Mouse (Mus musculus): ENCODE results near the gene Ppp1r27. TPM values are rescaled to one million over a fixed set of nuclear protein-coding genes. Genes with fewer than 3 reads are reported as not detected.
"Not testable (repeated sequence)": the region's sequence is repeated elsewhere in the genome, so short reads cannot be mapped to it uniquely, and the experiment has no call there.

The Ppp1r27 gene
- polyA plus RNA-seq, 1 experiment, result not detected

GRCm38 (mm10) chr11:120518558-120518957, 32.4 kb downstream of the Ppp1r27 start:
- no peak for DNase-seq (ENCODE audit: extremely low spot score in 1 of 2, low spot score in 1 of 2)

- peak; percentile 85 to 91 for DNase-seq (ENCODE audit: extremely low spot score in 1 of 2, low spot score in 1 of 2)
These were observed 32.9 kb downstream of the Ppp1r27 start for GRCm38 (mm10) chr11:120518027-120518426.

- DNase-seq (ENCODE audit: extremely low spot score in 1 of 2, low spot score in 1 of 2), result no peak
These were observed 33.8 kb downstream of the Ppp1r27 start for GRCm38 (mm10) chr11:120517147-120517546.

- peak; percentile 36 to 94 for DNase-seq (ENCODE audit: extremely low spot score in 1 of 2, low spot score in 1 of 2)
These were observed 35.3 kb downstream of the Ppp1r27 start for GRCm38 (mm10) chr11:120515611-120516010.

GRCm38 (mm10) chr11:120514262-120514661, 36.7 kb downstream of the Ppp1r27 start:
- not testable (repeated sequence) for DNase-seq (ENCODE audit: extremely low spot score in 1 of 2, low spot score in 1 of 2)

GRCm38 (mm10) chr11:120512790-120513453, 38.0 kb downstream of the Ppp1r27 start:
- no peak for DNase-seq (ENCODE audit: extremely low spot score in 1 of 2, low spot score in 1 of 2)

GRCm38 (mm10) chr11:120510375-120511030, 40.4 kb downstream of the Ppp1r27 start:
- no peak for DNase-seq (ENCODE audit: extremely low spot score in 1 of 2, low spot score in 1 of 2)

GRCm38 (mm10) chr11:120509940-120510339, 41.0 kb downstream of the Ppp1r27 start:
- no peak for DNase-seq (ENCODE audit: extremely low spot score in 1 of 2, low spot score in 1 of 2)

- DNase-seq (ENCODE audit: extremely low spot score in 1 of 2, low spot score in 1 of 2), result no peak
These were observed 42.6 kb downstream of the Ppp1r27 start for GRCm38 (mm10) chr11:120508290-120508870.

- DNase-seq (ENCODE audit: extremely low spot score in 1 of 2, low spot score in 1 of 2), result no peak
These were observed 43.2 kb downstream of the Ppp1r27 start for GRCm38 (mm10) chr11:120507611-120508289.

GRCm38 (mm10) chr11:120506899-120507298, 44.0 kb downstream of the Ppp1r27 start:
- no peak for DNase-seq (ENCODE audit: extremely low spot score in 1 of 2, low spot score in 1 of 2)

GRCm38 (mm10) chr11:120505661-120506060, 45.3 kb downstream of the Ppp1r27 start:
- no peak for DNase-seq (ENCODE audit: extremely low spot score in 1 of 2, low spot score in 1 of 2)

- no peak for DNase-seq (ENCODE audit: extremely low spot score in 1 of 2, low spot score in 1 of 2)
These were observed 49.2 kb downstream of the Ppp1r27 start for GRCm38 (mm10) chr11:120501701-120502100.

- DNase-seq (ENCODE audit: extremely low spot score in 1 of 2, low spot score in 1 of 2), result no peak
These were observed 49.9 kb downstream of the Ppp1r27 start for GRCm38 (mm10) chr11:120501018-120501417.

- no peak for DNase-seq (ENCODE audit: extremely low spot score in 1 of 2, low spot score in 1 of 2)
These were observed 50.6 kb downstream of the Ppp1r27 start for GRCm38 (mm10) chr11:120500357-120500756.

Other genes with a start within 250 kb of the Ppp1r27 start
- 1,138 and 1,210 TPM in 2 replicates for gene Actg1, start 202.6 kb downstream of the Ppp1r27 start, polyA plus RNA-seq (2012; rRNA removed)
- 0.67 and 0.82 TPM in 2 replicates for gene Fscn2, start 189.6 kb downstream of the Ppp1r27 start, polyA plus RNA-seq (2012; rRNA removed)
- gene Faap100, start 172.4 kb downstream of the Ppp1r27 start, polyA plus RNA-seq (2012; rRNA removed), result 27.6 and 27.8 TPM in 2 replicates
- 52.9 and 60.2 TPM in 2 replicates for gene Nploc4, start 113.4 kb downstream of the Ppp1r27 start, polyA plus RNA-seq (2012; rRNA removed)
- gene Tspan10, start 108.5 kb downstream of the Ppp1r27 start, polyA plus RNA-seq (2012; rRNA removed), result 0.54 and 0.61 TPM in 2 replicates
- gene Pde6g, start 97.6 kb downstream of the Ppp1r27 start, polyA plus RNA-seq (2012; rRNA removed), result 0.82 and 0.84 TPM in 2 replicates
- gene Oxld1, start 93.1 kb downstream of the Ppp1r27 start, polyA plus RNA-seq (2012; rRNA removed), result 14.3 and 15.4 TPM in 2 replicates
- 26.5 and 29.8 TPM in 2 replicates for gene Ccdc137, start 93.0 kb downstream of the Ppp1r27 start, polyA plus RNA-seq (2012; rRNA removed)
- gene Arl16, start 83.5 kb downstream of the Ppp1r27 start, polyA plus RNA-seq (2012; rRNA removed), result 48.0 and 52.0 TPM in 2 replicates
- 94.2 TPM in 2 replicates for gene Mrpl12, start 66.5 kb downstream of the Ppp1r27 start, polyA plus RNA-seq (2012; rRNA removed)
- gene Slc25a10, start 59.3 kb downstream of the Ppp1r27 start, polyA plus RNA-seq (2012; rRNA removed), result 30.6 and 35.8 TPM in 2 replicates
- 0.42 and 0.54 TPM in 2 replicates for gene Gcgr, start 20.4 kb downstream of the Ppp1r27 start, polyA plus RNA-seq (2012; rRNA removed)
- 153 and 174 TPM in 2 replicates for gene Mcrip1, start 1.4 kb downstream of the Ppp1r27 start, polyA plus RNA-seq (2012; rRNA removed)
- gene P4hb, start 22.1 kb upstream of the Ppp1r27 start, polyA plus RNA-seq (2012; rRNA removed), result 103 and 109 TPM in 2 replicates
- 408 and 428 TPM in 2 replicates for gene Arhgdia, start 30.5 kb upstream of the Ppp1r27 start, polyA plus RNA-seq (2012; rRNA removed)
- 46.3 and 53.0 TPM in 2 replicates for gene Alyref, start 47.2 kb upstream of the Ppp1r27 start, polyA plus RNA-seq (2012; rRNA removed)
- gene Anapc11, start 47.3 kb upstream of the Ppp1r27 start, polyA plus RNA-seq (2012; rRNA removed), result 143 and 170 TPM in 2 replicates
- gene Npb, start 57.3 kb upstream of the Ppp1r27 start, polyA plus RNA-seq (2012; rRNA removed), result 0.84 and 1.2 TPM in 2 replicates
- 252 and 254 TPM in 2 replicates for gene Pcyt2, start 66.8 kb upstream of the Ppp1r27 start, polyA plus RNA-seq (2012; rRNA removed)
- gene Sirt7, start 74.1 kb upstream of the Ppp1r27 start, polyA plus RNA-seq (2012; rRNA removed), result 99.4 and 101 TPM in 2 replicates
- gene Mafg, start 82.5 kb upstream of the Ppp1r27 start, polyA plus RNA-seq (2012; rRNA removed), result 79.9 and 84.5 TPM in 2 replicates
- gene Pycr1, start 92.6 kb upstream of the Ppp1r27 start, polyA plus RNA-seq (2012; rRNA removed), result 3.2 and 3.7 TPM in 2 replicates
- gene Myadml2, start 97.0 kb upstream of the Ppp1r27 start, polyA plus RNA-seq (2012; rRNA removed), result 4.7 and 5.6 TPM in 2 replicates
- 8.4 and 8.6 TPM in 2 replicates for gene Notum, start 110.0 kb upstream of the Ppp1r27 start, polyA plus RNA-seq (2012; rRNA removed)
- 45.1 and 51.8 TPM in 2 replicates for gene Aspscr1, start 121.8 kb upstream of the Ppp1r27 start, polyA plus RNA-seq (2012; rRNA removed)
- gene Cenpx, start 162.6 kb upstream of the Ppp1r27 start, polyA plus RNA-seq (2012; rRNA removed), result 34.0 and 37.4 TPM in 2 replicates
- 111 and 130 TPM in 2 replicates for gene Lrrc45, start 162.8 kb upstream of the Ppp1r27 start, polyA plus RNA-seq (2012; rRNA removed)
- 65.0 and 73.7 TPM in 2 replicates for gene Rac3, start 170.3 kb upstream of the Ppp1r27 start, polyA plus RNA-seq (2012; rRNA removed)
- gene Dcxr, start 176.1 kb upstream of the Ppp1r27 start, polyA plus RNA-seq (2012; rRNA removed), result 24.2 and 25.6 TPM in 2 replicates
- gene Cbr2, start 181.0 kb upstream of the Ppp1r27 start, polyA plus RNA-seq (2012; rRNA removed), result 5.0 and 17.1 TPM in 2 replicates
- 1.3 and 2.2 TPM in 2 replicates for gene Hmga1b, start 211.7 kb upstream of the Ppp1r27 start, polyA plus RNA-seq (2012; rRNA removed)
- gene Rfng, start 233.1 kb upstream of the Ppp1r27 start, polyA plus RNA-seq (2012; rRNA removed), result 88.6 and 97.4 TPM in 2 replicates
- 222 and 229 TPM in 2 replicates for gene Gps1, start 233.1 kb upstream of the Ppp1r27 start, polyA plus RNA-seq (2012; rRNA removed)
- 45.1 and 45.7 TPM in 2 replicates for gene Dus1l, start 245.3 kb upstream of the Ppp1r27 start, polyA plus RNA-seq (2012; rRNA removed)

All from frontal cortex, adult 2 months (tissue).